Mouse (Mus musculus): ENCODE data around the gene Epas1. TPM values are rescaled to one million over a fixed set of nuclear protein-coding genes. Genes with fewer than 3 reads are reported as not detected.

The Epas1 gene
- polyA plus RNA-seq, 2 experiments, result 3.0 to 3.4 TPM

DNA sequence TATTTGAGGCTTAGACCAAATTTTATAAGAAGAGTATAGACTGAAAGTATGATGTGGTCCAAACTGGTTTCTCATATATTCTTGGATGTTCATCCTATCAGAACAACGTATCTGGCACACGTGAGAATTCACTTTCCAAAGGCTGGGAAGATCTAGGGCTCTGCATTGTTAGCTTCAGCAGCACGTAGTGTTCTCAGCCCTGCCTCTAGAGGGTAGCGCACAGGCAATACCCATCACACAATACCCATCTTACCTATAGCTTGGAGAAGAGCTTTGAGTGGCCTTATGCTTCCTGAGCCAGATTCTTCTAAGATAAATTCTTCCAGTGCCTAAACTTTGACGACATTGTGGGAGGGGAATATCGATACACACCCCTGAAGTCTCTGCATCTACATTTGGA lies 24.6 kb downstream of the Epas1 start:
- H3K36me3 ChIP-seq (replicated peaks; ENCODE audit: control insufficient read depth, insufficient read depth, low read depth), result no peaks in the 10 kb centered on the region
- H3K9ac ChIP-seq (replicated peaks), result no peak overlapping the region
- WGBS (ENCODE audit: insufficient replicate concordance), result 71% methylated on average over 6 of the region's 6 CpGs
- ATAC-seq (ENCODE audit: insufficient read depth) (no peak), DNase-seq (ENCODE audit: low read depth in 3 of 3, low spot score in 3 of 3) (no peak)
- H3K4me3 ChIP-seq (ENCODE audit: insufficient read depth in 1 of 2, low read depth in 2 of 2, low read length in 2 of 2), result no peak overlapping the region
- H3K4me2 ChIP-seq (ENCODE audit: low read depth), result no peak overlapping the region
- H3K27ac ChIP-seq, result no peak overlapping the region
- H3K9me3 ChIP-seq (ENCODE audit: control insufficient read depth, low read length), result no peaks in the 10 kb centered on the region
- H3K4me1 ChIP-seq (replicated peaks; ENCODE audit: control insufficient read depth in 2 of 2, insufficient read depth in 2 of 2, low read length in 1 of 2), result peaks cover 0 to 3% of the 10 kb centered on the region in 2 experiments; a peak in 1 of 4 replicates
- TF ChIP-seq CTCF (IDR thresholded peaks at IDR 0.05; ENCODE audit: low read depth) (no peak), EP300 (IDR thresholded peaks at IDR 0.05; ENCODE audit: low read depth) (no peak)
- H3K27me3 ChIP-seq (ENCODE audit: control insufficient read depth, insufficient read depth, low read length), result no peaks in the 10 kb centered on the region

DNA sequence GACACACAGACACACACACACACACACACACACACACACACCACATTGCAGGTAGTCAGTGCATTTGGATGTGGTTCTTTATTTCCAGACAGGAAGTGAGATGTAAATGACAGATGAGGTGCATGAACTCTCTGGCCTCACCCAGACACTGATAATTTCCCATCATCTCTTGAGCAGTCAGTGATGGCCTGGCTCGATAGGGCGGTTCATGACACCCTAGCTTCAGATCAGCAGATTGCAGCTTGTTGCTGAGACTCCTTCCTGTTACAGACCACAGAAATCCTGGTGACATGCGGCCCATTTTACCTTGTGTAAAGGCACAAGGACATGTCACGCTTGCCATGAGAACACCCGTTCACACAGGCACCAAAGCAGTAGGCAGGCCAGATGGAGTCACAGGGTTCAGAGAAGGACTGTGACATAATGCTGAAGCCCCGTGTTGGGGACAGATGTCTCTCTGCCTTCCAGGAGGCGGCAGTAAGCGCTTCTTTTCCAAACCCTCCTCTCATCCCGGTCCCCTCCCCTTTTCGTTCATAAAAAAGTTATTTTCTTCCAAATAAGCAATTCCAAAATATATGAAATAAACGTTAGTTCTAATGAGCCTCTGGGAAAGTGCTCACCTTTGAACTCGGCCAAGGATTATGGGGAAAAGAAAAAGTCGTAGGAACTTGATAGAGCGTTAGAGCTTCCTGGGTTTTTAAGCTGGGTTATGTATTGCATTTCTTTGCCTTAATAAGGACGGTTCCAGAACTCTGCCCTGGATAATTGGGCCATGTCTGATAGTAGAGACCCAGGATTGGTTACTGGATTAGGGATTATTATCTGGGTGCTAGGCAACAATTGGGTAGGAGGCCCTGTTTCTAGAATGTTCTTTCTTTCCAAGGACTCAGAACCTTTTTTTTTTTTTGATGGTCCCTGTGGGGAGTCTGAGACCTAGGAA lies 26.0 kb downstream of the Epas1 start:
- ATAC-seq (ENCODE audit: insufficient read depth), result no peak

DNA sequence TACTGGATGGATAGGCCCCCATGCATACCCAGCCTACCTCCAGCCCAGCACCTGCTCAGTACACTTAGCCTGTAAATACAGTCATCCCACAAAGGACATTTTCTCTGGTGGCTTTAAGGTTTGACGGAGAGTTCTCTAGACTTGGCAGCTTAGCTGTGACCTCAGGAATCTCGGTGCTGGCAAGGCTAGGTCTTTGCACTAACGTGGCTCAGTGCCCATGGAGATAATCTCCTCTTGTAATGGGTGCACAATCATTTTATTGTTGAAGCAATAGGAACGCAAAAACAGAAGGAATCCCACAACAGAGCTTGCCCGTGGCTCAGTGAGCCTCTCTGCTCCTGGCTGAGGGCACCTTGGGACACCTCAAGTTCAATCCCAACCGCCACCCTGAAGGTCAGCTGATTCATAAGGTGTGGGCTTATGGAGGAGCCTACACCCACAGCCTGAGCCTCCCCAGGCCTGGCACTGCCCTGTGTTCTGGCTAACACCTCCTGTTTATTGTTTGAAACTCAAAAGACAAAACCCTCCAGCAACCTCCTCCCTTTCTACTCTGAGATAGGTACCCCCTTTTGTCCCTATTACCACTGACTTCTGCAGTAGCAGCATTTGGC lies 27.3 kb downstream of the Epas1 start:
- WGBS (ENCODE audit: insufficient replicate concordance), result 68% methylated on average over 6 of the region's 6 CpGs
- Histone ChIP-seq H3K4me3 (ENCODE audit: insufficient read depth in 1 of 2, low read depth in 2 of 2, low read length in 2 of 2) (no peak overlapping the region), H3K9me3 (ENCODE audit: control insufficient read depth, low read length) (no peaks in the 10 kb centered on the region), H3K4me2 (ENCODE audit: low read depth) (no peak overlapping the region), H3K9ac (replicated peaks) (no peak overlapping the region), H3K27ac (no peak overlapping the region), H3K36me3 (replicated peaks; ENCODE audit: control insufficient read depth, insufficient read depth, low read depth) (no peaks in the 10 kb centered on the region), H3K4me1 (replicated peaks; ENCODE audit: control insufficient read depth in 2 of 2, insufficient read depth in 2 of 2, low read length in 1 of 2) (peaks cover 0 to 3% of the 10 kb centered on the region in 2 experiments; a peak in 1 of 4 replicates), H3K27me3 (ENCODE audit: control insufficient read depth, insufficient read depth, low read length) (no peaks in the 10 kb centered on the region)
- DNase-seq (ENCODE audit: low read depth in 3 of 3, low spot score in 3 of 3) (no peak), ATAC-seq (ENCODE audit: insufficient read depth) (no peak)
- no peak for TF ChIP-seq EP300 (IDR thresholded peaks at IDR 0.05; ENCODE audit: low read depth)
- TF ChIP-seq CTCF (IDR thresholded peaks at IDR 0.05; ENCODE audit: low read depth), result no peak

More for the DNA sequence above, 26.0 kb downstream of the Epas1 start:
- no peak overlapping the region for H3K4me3 ChIP-seq (ENCODE audit: insufficient read depth in 1 of 2, low read depth in 2 of 2, low read length in 2 of 2)
- no peak for TF ChIP-seq CTCF (IDR thresholded peaks at IDR 0.05; ENCODE audit: low read depth)
- TF ChIP-seq EP300 (IDR thresholded peaks at IDR 0.05; ENCODE audit: low read depth), result no peak
- DNase-seq (ENCODE audit: low read depth in 3 of 3, low spot score in 3 of 3), result no peak
- no peaks in the 10 kb centered on the region for H3K27me3 ChIP-seq (ENCODE audit: control insufficient read depth, insufficient read depth, low read length)
- WGBS (ENCODE audit: insufficient replicate concordance), result 33% methylated on average over 15 of the region's 15 CpGs
- H3K4me1 ChIP-seq (replicated peaks; ENCODE audit: control insufficient read depth in 2 of 2, insufficient read depth in 2 of 2, low read length in 1 of 2), result peaks cover 0 to 3% of the 10 kb centered on the region in 2 experiments; a peak in 1 of 4 replicates
- no peaks in the 10 kb centered on the region for H3K9me3 ChIP-seq (ENCODE audit: control insufficient read depth, low read length)
- H3K4me2 ChIP-seq (ENCODE audit: low read depth), result no peak overlapping the region
- H3K27ac ChIP-seq, result no peak overlapping the region
- no peak overlapping the region for H3K9ac ChIP-seq (replicated peaks)
- H3K36me3 ChIP-seq (replicated peaks; ENCODE audit: control insufficient read depth, insufficient read depth, low read depth), result no peaks in the 10 kb centered on the region

DNA sequence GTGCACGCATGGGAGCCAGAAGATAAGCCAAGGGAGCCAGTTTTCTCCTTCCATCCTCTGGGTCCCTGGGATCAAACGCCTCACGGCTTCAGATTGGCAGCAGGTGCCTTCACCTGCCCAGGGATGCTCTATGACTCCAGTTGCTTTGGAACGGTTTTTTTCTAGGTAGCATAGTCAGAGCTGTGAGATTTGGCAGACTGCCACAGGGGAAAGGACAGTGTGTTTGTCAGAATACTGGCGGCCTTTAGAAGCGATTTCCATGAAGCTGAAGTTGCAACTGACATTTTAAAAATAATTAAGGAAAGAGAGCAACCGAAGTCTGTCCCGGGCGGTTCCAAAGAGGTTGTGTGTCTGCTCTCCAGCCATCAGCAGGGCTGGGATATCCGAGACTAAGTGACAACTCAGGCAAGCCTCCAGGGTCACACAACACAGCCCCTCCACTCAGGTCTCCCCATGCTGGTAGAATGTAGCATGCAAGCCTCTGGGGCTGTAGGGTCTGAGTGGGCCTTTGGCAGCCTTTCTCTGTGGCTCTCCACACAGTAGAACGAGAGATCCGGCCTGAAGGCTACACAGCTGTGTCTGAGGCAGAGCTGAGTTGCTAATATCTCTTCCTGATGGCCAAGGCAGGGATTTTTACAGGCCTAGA lies 28.4 kb downstream of the Epas1 start:
- Histone ChIP-seq H3K4me1 (replicated peaks; ENCODE audit: control insufficient read depth in 2 of 2, insufficient read depth in 2 of 2, low read length in 1 of 2) (peaks cover 0 to 3% of the 10 kb centered on the region in 2 experiments; a peak in 1 of 4 replicates), H3K9ac (replicated peaks) (no peak overlapping the region), H3K9me3 (ENCODE audit: control insufficient read depth, low read length) (no peaks in the 10 kb centered on the region), H3K36me3 (replicated peaks; ENCODE audit: control insufficient read depth, insufficient read depth, low read depth) (no peaks in the 10 kb centered on the region), H3K27ac (no peak overlapping the region), H3K4me3 (ENCODE audit: insufficient read depth in 1 of 2, low read depth in 2 of 2, low read length in 2 of 2) (no peak overlapping the region), H3K4me2 (ENCODE audit: low read depth) (no peak overlapping the region), H3K27me3 (ENCODE audit: control insufficient read depth, insufficient read depth, low read length) (no peaks in the 10 kb centered on the region)
- DNase-seq (ENCODE audit: low read depth in 3 of 3, low spot score in 3 of 3) (no peak), ATAC-seq (ENCODE audit: insufficient read depth) (no peak)
- WGBS (ENCODE audit: insufficient replicate concordance), result 68% methylated on average over 12 of the region's 12 CpGs
- TF ChIP-seq EP300 (IDR thresholded peaks at IDR 0.05; ENCODE audit: low read depth), result no peak
- TF ChIP-seq CTCF (IDR thresholded peaks at IDR 0.05; ENCODE audit: low read depth), result no peak

All from liver, embryonic 14.5 days (tissue).